Mouse (Mus musculus) ovary, postnatal 36 days (tissue): ENCODE data around the gene Slc38a10.

ENCODE experiments used
- DNase-seq: peaks from one replicate; pipeline ENCODE4 v3.0.0; 2022; ENCODE audit warnings: low spot score, mixed read lengths

Gene Slc38a10

GRCm38 (mm10) chr11:120139309-120139731 lies 11.8 kb downstream of the Slc38a10 start:
- DNase-seq, result no peak

- DNase-seq, result no peak
Measured at GRCm38 (mm10) chr11:120137625-120138004, 13.5 kb downstream of the Slc38a10 start.

GRCm38 (mm10) chr11:120136796-120137624 lies 14.1 kb downstream of the Slc38a10 start:
- DNase-seq, result no peak

GRCm38 (mm10) chr11:120136195-120136594 lies 15.0 kb downstream of the Slc38a10 start:
- no peak for DNase-seq

- DNase-seq, result no peak
Measured at GRCm38 (mm10) chr11:120134847-120135530, 16.2 kb downstream of the Slc38a10 start.

- no peak for DNase-seq
Measured at GRCm38 (mm10) chr11:120134148-120134547, 17.0 kb downstream of the Slc38a10 start.

GRCm38 (mm10) chr11:120129281-120129680 lies 21.9 kb downstream of the Slc38a10 start:
- no peak for DNase-seq

GRCm38 (mm10) chr11:120126845-120127244 lies 24.3 kb downstream of the Slc38a10 start:
- DNase-seq, result no peak

- no peak for DNase-seq
Measured at GRCm38 (mm10) chr11:120122126-120122525, 29.0 kb downstream of the Slc38a10 start.

- DNase-seq, result peak; percentile 58
Measured at GRCm38 (mm10) chr11:120120642-120121420, 30.3 kb downstream of the Slc38a10 start.

- DNase-seq, result no peak
Measured at GRCm38 (mm10) chr11:120119936-120120541, 31.1 kb downstream of the Slc38a10 start.

GRCm38 (mm10) chr11:120119108-120119507 lies 32.0 kb downstream of the Slc38a10 start:
- DNase-seq, result no peak

GRCm38 (mm10) chr11:120117626-120118025 lies 33.5 kb downstream of the Slc38a10 start:
- no peak for DNase-seq

- DNase-seq, result no peak
Measured at GRCm38 (mm10) chr11:120114488-120115215, 36.5 kb downstream of the Slc38a10 start.

GRCm38 (mm10) chr11:120112136-120112535 lies 39.0 kb downstream of the Slc38a10 start:
- DNase-seq, result no peak

- DNase-seq, result peak; percentile 56
Measured at GRCm38 (mm10) chr11:120111033-120111432, 40.1 kb downstream of the Slc38a10 start.

GRCm38 (mm10) chr11:120110554-120110953 lies 40.6 kb downstream of the Slc38a10 start:
- DNase-seq, result no peak

GRCm38 (mm10) chr11:120109558-120110210 lies 41.5 kb downstream of the Slc38a10 start:
- DNase-seq, result no peak

GRCm38 (mm10) chr11:120107796-120108195 lies 43.4 kb downstream of the Slc38a10 start:
- DNase-seq, result no peak

- no peak for DNase-seq
Measured at GRCm38 (mm10) chr11:120107026-120107425, 44.1 kb downstream of the Slc38a10 start.
